Mouse (Mus musculus): ENCODE results near the gene Olfr384. TPM values are rescaled to one million over a fixed set of nuclear protein-coding genes. Genes with fewer than 3 reads are reported as not detected.
"Not testable (repeated sequence)": the region's sequence is repeated elsewhere in the genome, so short reads cannot be mapped to it uniquely, and the experiment has no call there.

The Olfr384 gene
- polyA plus RNA-seq (2015; fragmentation: Nextera tagmentation; extraction: Ambion mirVana): not detected in 2 replicates

DNA sequence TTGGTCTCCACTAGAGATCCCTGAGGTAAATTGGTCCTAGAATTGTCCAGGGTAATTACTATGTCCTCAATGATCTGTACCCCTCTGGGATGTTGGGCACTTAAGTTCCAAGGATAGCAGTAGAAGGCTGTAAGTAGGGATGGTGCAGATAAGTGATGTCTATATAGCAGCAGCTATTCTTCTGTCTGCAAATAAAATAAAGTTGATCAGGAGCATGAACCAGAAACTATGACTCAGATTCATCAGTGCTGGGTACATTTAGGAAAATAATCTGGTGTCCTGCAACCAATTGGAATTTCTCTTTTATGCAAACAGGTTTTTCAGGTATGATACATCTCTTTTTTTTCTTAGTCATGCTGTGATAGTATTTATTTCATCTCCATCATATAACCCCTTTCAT is at the start of gene Olfr384:
Olfr384 (plus strand) TSS at position 301 of the 400 bp plus-strand sequence.
- ATAC-seq (ENCODE audit: low FRiP score): no peak
- no peaks in the 10 kb centered on the region for H3K4me1 ChIP-seq (replicated peaks)
- no peak within 1 kb of the TSS for H3K4me2 ChIP-seq
- no peaks in the 10 kb centered on the region for H3K36me3 ChIP-seq
- no peaks in the 10 kb centered on the region for H3K27me3 ChIP-seq
- H3K27ac ChIP-seq: no peak within 1 kb of the TSS
- H3K9me3 ChIP-seq: 0 out of 2 replicates have a peak, but pooled peaks cover 10% of the 10 kb centered on the region
- H3K4me3 ChIP-seq: no peak within 1 kb of the TSS
- no peak within 1 kb of the TSS for H3K9ac ChIP-seq

GRCm38 (mm10) chr11:73579871-73580270 is 18.5 kb upstream of the Olfr384 start:
- no peak overlapping the region for H3K9ac ChIP-seq
- no peak overlapping the region for H3K4me3 ChIP-seq
- H3K27me3 ChIP-seq: no peaks in the 10 kb centered on the region
- H3K36me3 ChIP-seq: no peaks in the 10 kb centered on the region
- no peaks in the 10 kb centered on the region for H3K4me1 ChIP-seq (replicated peaks)
- H3K27ac ChIP-seq: no peak overlapping the region
- no peak for ATAC-seq (ENCODE audit: low FRiP score)
- H3K4me2 ChIP-seq: no peak overlapping the region
- peaks cover 5% of the 10 kb centered on the region; the same call in 1 of the 2 replicates for H3K9me3 ChIP-seq

GRCm38 (mm10) chr11:73583188-73583587 is 15.2 kb upstream of the Olfr384 start:
- H3K36me3 ChIP-seq; H3K9me3 ChIP-seq; H3K27ac ChIP-seq; H3K4me1 ChIP-seq (replicated peaks); ATAC-seq (ENCODE audit: low FRiP score); H3K9ac ChIP-seq; H3K27me3 ChIP-seq; H3K4me3 ChIP-seq; H3K4me2 ChIP-seq: not testable (repeated sequence)
- WGBS: 71% methylated on average over 1 of the region's 1 CpGs

- Histone ChIP-seq H3K4me3 (no peak within 1 kb of the TSS), H3K27ac (no peak within 1 kb of the TSS), H3K36me3 (no peaks in the 10 kb centered on the region), H3K4me1 (replicated peaks) (no peaks in the 10 kb centered on the region), H3K27me3 (no peaks in the 10 kb centered on the region), H3K9me3 (peaks cover 17% of the 10 kb centered on the region), H3K4me2 (no peak within 1 kb of the TSS), H3K9ac (no peak within 1 kb of the TSS)
- no peak for ATAC-seq (ENCODE audit: low FRiP score)
Measured at GRCm38 (mm10) chr11:73592908-73593307, 5.5 kb upstream of the Olfr384 start, which contains the start of gene Olfr385. Gene Olfr385, minus strand, starts transcription at chr11:73593008.

Other genes starting within 250 kb of the Olfr384 start
- gene Olfr20, start 247.8 kb upstream of the Olfr384 start, polyA plus RNA-seq (2015; fragmentation: Nextera tagmentation; extraction: Ambion mirVana): not detected in 2 replicates
- gene Olfr376, start 227.3 kb upstream of the Olfr384 start, polyA plus RNA-seq (2015; fragmentation: Nextera tagmentation; extraction: Ambion mirVana): not detected in 2 replicates
- gene Olfr1, start 199.0 kb upstream of the Olfr384 start, polyA plus RNA-seq (2015; fragmentation: Nextera tagmentation; extraction: Ambion mirVana): not detected in 2 replicates
- gene Olfr378, start 170.1 kb upstream of the Olfr384 start, polyA plus RNA-seq (2015; fragmentation: Nextera tagmentation; extraction: Ambion mirVana): not detected in 2 replicates
- not detected in 2 replicates for gene Olfr380, start 141.1 kb upstream of the Olfr384 start, polyA plus RNA-seq (2015; fragmentation: Nextera tagmentation; extraction: Ambion mirVana)
- gene Olfr381, start 107.0 kb upstream of the Olfr384 start, polyA plus RNA-seq (2015; fragmentation: Nextera tagmentation; extraction: Ambion mirVana): not detected in 2 replicates
- not detected in 2 replicates for gene Olfr382, start 81.4 kb upstream of the Olfr384 start, polyA plus RNA-seq (2015; fragmentation: Nextera tagmentation; extraction: Ambion mirVana)
- gene Olfr385, start 5.6 kb upstream of the Olfr384 start, polyA plus RNA-seq (2015; fragmentation: Nextera tagmentation; extraction: Ambion mirVana): not detected in 2 replicates
- not detected in 2 replicates for gene Zfp735, start 90.2 kb downstream of the Olfr384 start, polyA plus RNA-seq (2015; fragmentation: Nextera tagmentation; extraction: Ambion mirVana)
- not detected in 2 replicates for gene Olfr389, start 182.1 kb downstream of the Olfr384 start, polyA plus RNA-seq (2015; fragmentation: Nextera tagmentation; extraction: Ambion mirVana)
- not detected in 2 replicates for gene Olfr390, start 184.4 kb downstream of the Olfr384 start, polyA plus RNA-seq (2015; fragmentation: Nextera tagmentation; extraction: Ambion mirVana)
- not detected in 2 replicates for gene Olfr391-ps, start 204.5 kb downstream of the Olfr384 start, polyA plus RNA-seq (2015; fragmentation: Nextera tagmentation; extraction: Ambion mirVana)
- gene Olfr392, start 218.5 kb downstream of the Olfr384 start, polyA plus RNA-seq (2015; fragmentation: Nextera tagmentation; extraction: Ambion mirVana): not detected in 2 replicates